9 mouse cellular contexts compared by ENCODE assay signal in the genomic region with DNA sequence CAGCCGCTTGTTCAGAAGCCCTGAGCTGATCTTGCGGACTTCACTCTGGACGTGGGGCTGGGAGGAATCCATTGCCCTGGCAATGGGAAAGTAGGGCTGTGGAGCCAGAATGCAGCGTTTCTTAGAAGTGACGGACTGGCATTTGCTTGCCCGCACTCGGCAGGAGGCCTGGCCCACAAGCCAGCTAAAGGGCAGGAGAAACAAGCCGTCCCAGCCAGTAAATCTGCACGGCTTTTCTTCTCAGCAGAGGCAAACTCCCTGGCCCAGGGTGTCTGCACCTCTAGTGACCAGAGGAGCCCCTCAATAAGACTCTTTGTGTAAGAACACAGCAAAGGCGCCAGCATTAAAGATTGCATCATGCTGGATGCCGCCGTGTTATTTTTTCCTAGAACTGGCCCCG. TPM values are rescaled to one million over a fixed set of nuclear protein-coding genes. Genes with fewer than 3 reads are reported as not detected.
DNase-seq lines count a peak whose midpoint lies in the region; ATAC-seq lines count a peak whose summit lies in the region.
"Had no signal": no experiment of that assay in that cellular context is flagged by ENCODE, and none has a peak within 500 bp of the region (broad histone marks: within the 10 kb centered on the region; RNA-seq: fewer than 3 reads in every experiment).

No protein-coding gene starts in this region.

- H3K9me3 ChIP-seq in kidney, embryonic 15.5 days (replicated peaks) = no peaks in the 10 kb centered on the region
- H3K9me3 ChIP-seq in forebrain, embryonic 12.5 days = no peaks in the 10 kb centered on the region
- H3K9me3 ChIP-seq in midbrain, embryonic 13.5 days = no peaks in the 10 kb centered on the region

- H3K4me3 ChIP-seq in kidney, embryonic 15.5 days (replicated peaks) = no peak overlapping the region
- H3K4me3 ChIP-seq in forebrain, embryonic 12.5 days (replicated peaks) = 0 out of 2 replicates have a peak overlapping the region, but pooled peaks have one; percentile 10
- no peak overlapping the region for H3K4me3 ChIP-seq in midbrain, embryonic 13.5 days (replicated peaks)

- no peak overlapping the region for H3K4me2 ChIP-seq in kidney, embryonic 15.5 days
- peak overlapping the region; percentile 28 for H3K4me2 ChIP-seq in forebrain, embryonic 12.5 days
- H3K4me2 ChIP-seq in midbrain, embryonic 13.5 days (replicated peaks) = peak overlapping the region; percentile 32

- no peaks in the 10 kb centered on the region for H3K27me3 ChIP-seq in kidney, embryonic 15.5 days
- H3K27me3 ChIP-seq in forebrain, embryonic 12.5 days = no peaks in the 10 kb centered on the region
- no peaks in the 10 kb centered on the region for H3K27me3 ChIP-seq in midbrain, embryonic 13.5 days

- peaks cover 37% of the 10 kb centered on the region for H3K4me1 ChIP-seq in kidney, embryonic 15.5 days
- H3K4me1 ChIP-seq in forebrain, embryonic 12.5 days = peaks cover 40% of the 10 kb centered on the region
- H3K4me1 ChIP-seq in midbrain, embryonic 13.5 days (replicated peaks) = peaks cover 23% of the 10 kb centered on the region

- 60% methylated on average over 13 of the region's 13 CpGs for WGBS in kidney, embryonic 15.5 days
- WGBS in forebrain, embryonic 12.5 days = 8% methylated on average over 13 of the region's 13 CpGs
- WGBS in midbrain, embryonic 13.5 days = 15% methylated on average over 13 of the region's 13 CpGs

- H3K27ac ChIP-seq in kidney, embryonic 15.5 days = 0 out of 2 replicates have a peak overlapping the region, but pooled peaks have one; percentile 23
- peak overlapping the region; percentile 83 for H3K27ac ChIP-seq in forebrain, embryonic 12.5 days
- peak overlapping the region; percentile 64 for H3K27ac ChIP-seq in midbrain, embryonic 13.5 days
- H3K27ac ChIP-seq: liver, embryonic 14.5 days had no signal

- ATAC-seq in kidney, embryonic 15.5 days (replicated peaks; ENCODE audit: low FRiP score) = no peak
- peak; percentile 69 for ATAC-seq in forebrain, embryonic 12.5 days (ENCODE audit: low FRiP score)
- peak; percentile 57 for ATAC-seq in midbrain, embryonic 13.5 days

- H3K9ac ChIP-seq in kidney, embryonic 15.5 days = no peak overlapping the region
- H3K9ac ChIP-seq in forebrain, embryonic 12.5 days = peak overlapping the region; percentile 30; the same call in 1 of the 2 replicates
- peak overlapping the region; percentile 37; the same call in 1 of the 2 replicates for H3K9ac ChIP-seq in midbrain, embryonic 13.5 days (replicated peaks)
- H3K9ac ChIP-seq: liver, embryonic 14.5 days had no signal

- DNase-seq in kidney, postnatal 25 days = no peak
- peak; percentile 82 to 85 for DNase-seq in cerebellum, adult 18-20 months
- DNase-seq in urinary bladder, adult 2 months (ENCODE audit: low spot score) = no peak
- no peak for DNase-seq in adrenal gland, postnatal 10 days
- no peak for DNase-seq in kidney, adult 8-10 months

- peaks cover 44% of the 10 kb centered on the region for H3K36me3 ChIP-seq in kidney, embryonic 15.5 days
- H3K36me3 ChIP-seq in forebrain, embryonic 12.5 days (replicated peaks) = no peaks in the 10 kb centered on the region
- H3K36me3 ChIP-seq in midbrain, embryonic 13.5 days = no peaks in the 10 kb centered on the region

RNA-seq across cellular contexts. Expression of a gene that starts 55.6 kb away (rescaled TPM):
- polyA plus RNA-seq in kidney, embryonic 15.5 days (2015; fragmentation: Nextera tagmentation; extraction: Ambion mirVana) = 41.9 and 43.7 TPM in 2 replicates
- polyA plus RNA-seq in forebrain, embryonic 12.5 days (2016; fragmentation: Nextera tagmentation; extraction: Ambion mirVana) = 11.5 and 12.6 TPM in 2 replicates
- polyA plus RNA-seq in midbrain, embryonic 13.5 days (2015; fragmentation: Nextera tagmentation; extraction: Ambion mirVana) = 7.7 and 8.5 TPM in 2 replicates
- 21.6 and 22.7 TPM in 2 replicates for polyA plus RNA-seq in urinary bladder, adult 2 months (2012; rRNA removed)
- 10 to 100 TPM; 58.4 to 70.4 TPM for total RNA-seq in adrenal gland, postnatal 10 days (2021)

Comparison
In these comparisons a context has a peak if more than half of its experiments do, and no peak if none do; other contexts are left out.
1. H3K27ac ChIP-seq: peak in every context shown above with its lines; median percentile 83 in forebrain, embryonic 12.5 days; 64 in midbrain, embryonic 13.5 days; 23 in kidney, embryonic 15.5 days.
2. DNase-seq: peak in cerebellum, adult 18-20 months (2 of 2); none in kidney, postnatal 25 days (0 of 2), urinary bladder, adult 2 months (single experiment), adrenal gland, postnatal 10 days (single experiment) and kidney, adult 8-10 months (0 of 2).